Mouse (Mus musculus) liver, embryonic 11.5 days (tissue): ENCODE results near the gene Necab3. TPM values are rescaled to one million over a fixed set of nuclear protein-coding genes. Genes with fewer than 3 reads are reported as not detected.
A peak's percentile ranks its signal among the peaks of the same experiment; 100 is the strongest.

Source experiments
- ATAC-seq: fragments of 200-750 bp; cut with Nextera tagmentation; replicated peaks from 2 replicates; pipeline ENCODE4 v1.8.0; 2017; ENCODE audit warnings: moderate number of reproducible peaks, mild to moderate bottlenecking, moderate TSS enrichment, moderate library complexity; ENCODE audit not compliant: low FRiP score
- DNase-seq: peaks from one replicate; pipeline ENCODE4 v3.0.0-alpha.2; 2017; ENCODE audit warnings: low spot score
- H3K27ac ChIP-seq: fragments of 300-500 bp; sonication (generic); 2 replicates; pipeline ENCODE4 v1.5.1; 2014; ENCODE audit warnings: mild to moderate bottlenecking, low read depth, low read length, control low read depth
- H3K27me3 ChIP-seq: fragments of 300-500 bp; sonication (generic); replicated peaks from 2 replicates; pipeline ENCODE4 v1.6.1; 2014; ENCODE audit warnings: low read length, mixed read lengths; ENCODE audit not compliant: control insufficient read depth, insufficient read depth
- H3K36me3 ChIP-seq: fragments of 300-500 bp; sonication (generic); 2 replicates; pipeline ENCODE4 v1.6.1; 2014; ENCODE audit warnings: mild to moderate bottlenecking, low read length, moderate library complexity, mixed read lengths; ENCODE audit not compliant: control insufficient read depth, insufficient read depth
- H3K4me1 ChIP-seq: fragments of 300-500 bp; sonication (generic); replicated peaks from 2 replicates; pipeline ENCODE4 v1.6.1; 2014; ENCODE audit warnings: low read length, mixed read lengths; ENCODE audit not compliant: control insufficient read depth, insufficient read depth
- H3K4me2 ChIP-seq: fragments of 300-500 bp; sonication (generic); 2 replicates; pipeline ENCODE4 v1.6.1; 2014; ENCODE audit warnings: mild to moderate bottlenecking, control low read depth, moderate library complexity
- H3K4me3 ChIP-seq: fragments of 300-500 bp; sonication (generic); 2 replicates; pipeline ENCODE4 v1.5.1; 2014; ENCODE audit warnings: low read depth, low read length, control low read depth
- H3K9ac ChIP-seq: fragments of 300-500 bp; sonication (generic); 2 replicates; pipeline ENCODE4 v1.6.1; 2014; ENCODE audit warnings: low read depth, low read length, control low read depth
- H3K9me3 ChIP-seq: fragments of 300-500 bp; sonication (generic); 2 replicates; pipeline ENCODE4 v1.6.1; 2016; ENCODE audit warnings: low read length, inconsistent platforms, mixed read lengths; ENCODE audit not compliant: control insufficient read depth
- WGBS: fragments of 180-500 bp; shearing (Covaris S2); extraction: QIAGEN DNeasy Blood & Tissue Kit; methylation state at CpG from one replicate; pipeline ENCODE4 v1.1.7; 2014; 5-methylcytosine and 5-hydroxymethylcytosine counted together
- polyA plus RNA-seq: library from polyadenylated mRNA; unstranded; fragments of >200 nt; fragmentation: Nextera tagmentation; extraction: Ambion mirVana; gene quantifications from 2 replicates; pipeline ENCODE4 v1.2.1, GENCODE M21; 2014

Gene Necab3
- polyA plus RNA-seq, 1 experiment from 2014 or later: 1.9 TPM

- Histone ChIP-seq H3K4me3 (peak overlapping the region; percentile 88), H3K4me1 (peaks cover 38% of the 10 kb centered on the region), H3K4me2 (peak overlapping the region; percentile 86), H3K27me3 (no peaks in the 10 kb centered on the region), H3K27ac (peak overlapping the region; percentile 95), H3K36me3 (peaks cover 5% of the 10 kb centered on the region; the same call in 1 of the 2 replicates), H3K9ac (peak overlapping the region; percentile 91), H3K9me3 (no peaks in the 10 kb centered on the region)
- peak; percentile 85 for ATAC-seq
- peak; percentile 85 for DNase-seq
- under 1% methylated on average over 64 of the region's 70 CpGs for WGBS
These were observed 10.5 kb upstream of the Necab3 start for GRCm38 (mm10) chr2:154569071-154569748.

- DNase-seq (peak; percentile 58), ATAC-seq (peak; percentile 30)
- H3K27me3 ChIP-seq: no peaks in the 10 kb centered on the region
- H3K36me3 ChIP-seq: peaks cover 7% of the 10 kb centered on the region; the same call in 1 of the 2 replicates
- peaks cover 38% of the 10 kb centered on the region for H3K4me1 ChIP-seq
- no peaks in the 10 kb centered on the region for H3K9me3 ChIP-seq
- H3K9ac ChIP-seq: peak overlapping the region; percentile 91
- peak overlapping the region; percentile 95 for H3K27ac ChIP-seq
- 20% methylated on average over 10 of the region's 10 CpGs for WGBS
- H3K4me2 ChIP-seq: peak overlapping the region; percentile 86
- H3K4me3 ChIP-seq: peak overlapping the region; percentile 88
These were observed 9.8 kb upstream of the Necab3 start for GRCm38 (mm10) chr2:154568329-154569070.

- peak overlapping the region; percentile 61; the same call in 1 of the 2 replicates for H3K27ac ChIP-seq
- no peaks in the 10 kb centered on the region for H3K9me3 ChIP-seq
- 68% methylated on average over 2 of the region's 2 CpGs for WGBS
- H3K27me3 ChIP-seq: no peaks in the 10 kb centered on the region
- DNase-seq: no peak
- H3K4me1 ChIP-seq: peaks cover 38% of the 10 kb centered on the region
- H3K9ac ChIP-seq: peak overlapping the region; percentile 91
- peaks cover 11% of the 10 kb centered on the region; the same call in 1 of the 2 replicates for H3K36me3 ChIP-seq
- ATAC-seq: no peak
- H3K4me3 ChIP-seq: peak overlapping the region; percentile 88
- peak overlapping the region; percentile 86 for H3K4me2 ChIP-seq
These were observed 9.1 kb upstream of the Necab3 start for GRCm38 (mm10) chr2:154567766-154568165.

GRCm38 (mm10) chr2:154566641-154567040, 8.0 kb upstream of the Necab3 start:
- no peak overlapping the region for H3K27ac ChIP-seq
- 69% methylated on average over 8 of the region's 8 CpGs for WGBS
- no peak overlapping the region for H3K4me2 ChIP-seq
- H3K9ac ChIP-seq: no peak overlapping the region
- peaks cover 38% of the 10 kb centered on the region for H3K4me1 ChIP-seq
- ATAC-seq (no peak), DNase-seq (no peak)
- peaks cover 16% of the 10 kb centered on the region; the same call in 1 of the 2 replicates for H3K36me3 ChIP-seq
- H3K9me3 ChIP-seq: no peaks in the 10 kb centered on the region
- no peak overlapping the region for H3K4me3 ChIP-seq
- H3K27me3 ChIP-seq: no peaks in the 10 kb centered on the region

GRCm38 (mm10) chr2:154565562-154565961, 6.9 kb upstream of the Necab3 start:
- no peak overlapping the region for H3K4me2 ChIP-seq
- no peak for DNase-seq
- H3K9me3 ChIP-seq: no peaks in the 10 kb centered on the region
- H3K4me3 ChIP-seq: no peak overlapping the region
- no peak for ATAC-seq
- no peak overlapping the region for H3K9ac ChIP-seq
- H3K27ac ChIP-seq: no peak overlapping the region
- no peaks in the 10 kb centered on the region for H3K27me3 ChIP-seq
- H3K36me3 ChIP-seq: peaks cover 20% of the 10 kb centered on the region; the same call in 1 of the 2 replicates
- WGBS: 85% methylated on average over 3 of the region's 3 CpGs
- H3K4me1 ChIP-seq: peaks cover 29% of the 10 kb centered on the region

GRCm38 (mm10) chr2:154563612-154564170, 5.0 kb upstream of the Necab3 start:
- DNase-seq (no peak), ATAC-seq (no peak)
- H3K36me3 ChIP-seq: peaks cover 20% of the 10 kb centered on the region; the same call in 1 of the 2 replicates
- no peaks in the 10 kb centered on the region for H3K9me3 ChIP-seq
- 91% methylated on average over 22 of the region's 22 CpGs for WGBS
- H3K4me1 ChIP-seq: peaks cover 29% of the 10 kb centered on the region
- H3K4me2 ChIP-seq: no peak overlapping the region
- H3K4me3 ChIP-seq: no peak overlapping the region
- H3K9ac ChIP-seq: no peak overlapping the region
- H3K27me3 ChIP-seq: no peaks in the 10 kb centered on the region
- H3K27ac ChIP-seq: no peak overlapping the region

GRCm38 (mm10) chr2:154557184-154557832, 1.4 kb downstream of the Necab3 start:
- no peak for ATAC-seq
- Histone ChIP-seq H3K9me3 (no peaks in the 10 kb centered on the region), H3K27me3 (peaks cover 6% of the 10 kb centered on the region), H3K27ac (no peak overlapping the region), H3K4me2 (no peak overlapping the region), H3K4me3 (no peak overlapping the region), H3K4me1 (peaks cover 24% of the 10 kb centered on the region), H3K36me3 (peaks cover 5% of the 10 kb centered on the region; the same call in 1 of the 2 replicates), H3K9ac (no peak overlapping the region)
- 52% methylated on average over 5 of the region's 5 CpGs for WGBS
- DNase-seq: no peak

GRCm38 (mm10) chr2:154555235-154555634, 3.5 kb downstream of the Necab3 start:
- ATAC-seq (no peak), DNase-seq (no peak)
- H3K36me3 ChIP-seq: no peaks in the 10 kb centered on the region
- 96% methylated on average over 6 of the region's 6 CpGs for WGBS
- no peak overlapping the region for H3K4me3 ChIP-seq
- no peaks in the 10 kb centered on the region for H3K9me3 ChIP-seq
- H3K4me1 ChIP-seq: peaks cover 30% of the 10 kb centered on the region
- no peak overlapping the region for H3K27ac ChIP-seq
- H3K9ac ChIP-seq: no peak overlapping the region
- no peak overlapping the region for H3K4me2 ChIP-seq
- H3K27me3 ChIP-seq: peaks cover 25% of the 10 kb centered on the region
